Mouse (Mus musculus): ENCODE data around the gene Pomt2. TPM values are rescaled to one million over a fixed set of nuclear protein-coding genes. Genes with fewer than 3 reads are reported as not detected.
"Not testable (repeated sequence)": the region's sequence is repeated elsewhere in the genome, so short reads cannot be mapped to it uniquely, and the experiment has no call there.

Gene Pomt2
- polyA plus RNA-seq (2015; fragmentation: Nextera tagmentation; extraction: Ambion mirVana) = 14.5 and 15.5 TPM in 2 replicates

GRCm38 (mm10) chr12:87147395-87148089, at the start of gene Pomt2:
TSS of gene Pomt2 (minus strand) at chr12:87147968.
- peak within 1 kb of the TSS; percentile 95 for H3K4me3 ChIP-seq (replicated peaks)
- H3K27ac ChIP-seq (replicated peaks) = peak within 1 kb of the TSS; percentile 98
- peak; percentile 98 for ATAC-seq (ENCODE audit: insufficient number of reproducible peaks, low FRiP score, low TSS enrichment, low read depth)
- WGBS = under 1% methylated on average over 61 of the region's 61 CpGs
- H3K27me3 ChIP-seq = no peaks in the 10 kb centered on the region
- peak within 1 kb of the TSS; percentile 60 for H3K4me2 ChIP-seq (replicated peaks)
- peak within 1 kb of the TSS; percentile 80 for H3K9ac ChIP-seq
- H3K9me3 ChIP-seq (replicated peaks) = no peaks in the 10 kb centered on the region
- H3K36me3 ChIP-seq = no peaks in the 10 kb centered on the region; the same call in 1 of the 2 replicates
- H3K4me1 ChIP-seq = peaks cover 14% of the 10 kb centered on the region

- Histone ChIP-seq H3K4me2 (replicated peaks) (no peak overlapping the region), H3K9me3 (replicated peaks) (no peaks in the 10 kb centered on the region), H3K4me3 (replicated peaks) (no peak overlapping the region), H3K4me1 (peaks cover 3% of the 10 kb centered on the region; the same call in 1 of the 2 replicates), H3K27ac (replicated peaks) (no peak overlapping the region), H3K9ac (no peak overlapping the region), H3K36me3 (no peaks in the 10 kb centered on the region), H3K27me3 (no peaks in the 10 kb centered on the region)
- no peak for ATAC-seq (ENCODE audit: insufficient number of reproducible peaks, low FRiP score, low TSS enrichment, low read depth)
Measured at GRCm38 (mm10) chr12:87196310-87196709, 48.5 kb upstream of the Pomt2 start.

- H3K4me3 ChIP-seq (replicated peaks) = no peak overlapping the region
- H3K9ac ChIP-seq = no peak overlapping the region
- ATAC-seq (ENCODE audit: insufficient number of reproducible peaks, low FRiP score, low TSS enrichment, low read depth) = no peak
- 84% methylated on average over 1 of the region's 1 CpGs for WGBS
- H3K27ac ChIP-seq (replicated peaks) = no peak overlapping the region
- no peak overlapping the region for H3K4me2 ChIP-seq (replicated peaks)
- peaks cover 3% of the 10 kb centered on the region; the same call in 1 of the 2 replicates for H3K4me1 ChIP-seq
- H3K36me3 ChIP-seq = no peaks in the 10 kb centered on the region
- no peaks in the 10 kb centered on the region for H3K27me3 ChIP-seq
- H3K9me3 ChIP-seq (replicated peaks) = no peaks in the 10 kb centered on the region
Measured at GRCm38 (mm10) chr12:87195069-87195468, 47.3 kb upstream of the Pomt2 start.

GRCm38 (mm10) chr12:87193008-87193407, 45.2 kb upstream of the Pomt2 start:
- 90% methylated on average over 3 of the region's 3 CpGs for WGBS
- Histone ChIP-seq H3K27ac (replicated peaks) (no peak overlapping the region), H3K9ac (no peak overlapping the region), H3K4me2 (replicated peaks) (no peak overlapping the region), H3K27me3 (no peaks in the 10 kb centered on the region), H3K9me3 (replicated peaks) (no peaks in the 10 kb centered on the region), H3K4me1 (no peaks in the 10 kb centered on the region), H3K36me3 (no peaks in the 10 kb centered on the region), H3K4me3 (replicated peaks) (no peak overlapping the region)
- no peak for ATAC-seq (ENCODE audit: insufficient number of reproducible peaks, low FRiP score, low TSS enrichment, low read depth)

GRCm38 (mm10) chr12:87177631-87178030, 29.9 kb upstream of the Pomt2 start:
- 94% methylated on average over 4 of the region's 4 CpGs for WGBS
- peaks cover 8% of the 10 kb centered on the region; the same call in 1 of the 2 replicates for H3K36me3 ChIP-seq
- no peak overlapping the region for H3K4me2 ChIP-seq (replicated peaks)
- no peak overlapping the region for H3K9ac ChIP-seq
- no peaks in the 10 kb centered on the region for H3K27me3 ChIP-seq
- no peak overlapping the region for H3K27ac ChIP-seq (replicated peaks)
- H3K4me3 ChIP-seq (replicated peaks) = no peak overlapping the region
- no peaks in the 10 kb centered on the region for H3K9me3 ChIP-seq (replicated peaks)
- ATAC-seq (ENCODE audit: insufficient number of reproducible peaks, low FRiP score, low TSS enrichment, low read depth) = no peak
- peaks cover 26% of the 10 kb centered on the region for H3K4me1 ChIP-seq

- H3K4me2 ChIP-seq (replicated peaks) = no peak overlapping the region
- H3K27ac ChIP-seq (replicated peaks) = peak overlapping the region; percentile 58
- peaks cover 26% of the 10 kb centered on the region for H3K4me1 ChIP-seq
- no peak overlapping the region for H3K4me3 ChIP-seq (replicated peaks)
- ATAC-seq (ENCODE audit: insufficient number of reproducible peaks, low FRiP score, low TSS enrichment, low read depth) = 0 out of 2 replicates have a peak, but pooled peaks have one; percentile 43
- no peaks in the 10 kb centered on the region for H3K9me3 ChIP-seq (replicated peaks)
- H3K27me3 ChIP-seq = no peaks in the 10 kb centered on the region
- H3K36me3 ChIP-seq = peaks cover 18% of the 10 kb centered on the region
- WGBS = 36% methylated on average over 4 of the region's 4 CpGs
- H3K9ac ChIP-seq = no peak overlapping the region
Measured at GRCm38 (mm10) chr12:87175194-87175946, 27.6 kb upstream of the Pomt2 start.

GRCm38 (mm10) chr12:87160815-87161214, 13.0 kb upstream of the Pomt2 start:
- H3K4me2 ChIP-seq (replicated peaks) = no peak overlapping the region
- H3K9ac ChIP-seq = no peak overlapping the region
- no peaks in the 10 kb centered on the region for H3K4me1 ChIP-seq
- H3K27me3 ChIP-seq = no peaks in the 10 kb centered on the region
- WGBS = 86% methylated on average over 5 of the region's 5 CpGs
- no peak overlapping the region for H3K27ac ChIP-seq (replicated peaks)
- H3K4me3 ChIP-seq (replicated peaks) = no peak overlapping the region
- no peak for ATAC-seq (ENCODE audit: insufficient number of reproducible peaks, low FRiP score, low TSS enrichment, low read depth)
- no peaks in the 10 kb centered on the region for H3K9me3 ChIP-seq (replicated peaks)
- H3K36me3 ChIP-seq = peaks cover 31% of the 10 kb centered on the region

GRCm38 (mm10) chr12:87160310-87160709, 12.5 kb upstream of the Pomt2 start:
- H3K4me2 ChIP-seq (replicated peaks) = no peak overlapping the region
- ATAC-seq (ENCODE audit: insufficient number of reproducible peaks, low FRiP score, low TSS enrichment, low read depth) = no peak
- H3K36me3 ChIP-seq = peaks cover 31% of the 10 kb centered on the region
- WGBS = 73% methylated on average over 1 of the region's 1 CpGs
- no peaks in the 10 kb centered on the region for H3K27me3 ChIP-seq
- H3K9me3 ChIP-seq (replicated peaks) = no peaks in the 10 kb centered on the region
- H3K9ac ChIP-seq = no peak overlapping the region
- H3K4me3 ChIP-seq (replicated peaks) = no peak overlapping the region
- H3K27ac ChIP-seq (replicated peaks) = no peak overlapping the region
- no peaks in the 10 kb centered on the region for H3K4me1 ChIP-seq

GRCm38 (mm10) chr12:87158099-87158498, 10.3 kb upstream of the Pomt2 start:
- 53% methylated on average over 7 of the region's 7 CpGs for WGBS
- H3K27me3 ChIP-seq = no peaks in the 10 kb centered on the region
- H3K27ac ChIP-seq (replicated peaks) = no peak overlapping the region
- no peak overlapping the region for H3K4me2 ChIP-seq (replicated peaks)
- peaks cover 18% of the 10 kb centered on the region for H3K36me3 ChIP-seq
- H3K4me1 ChIP-seq = no peaks in the 10 kb centered on the region
- no peak for ATAC-seq (ENCODE audit: insufficient number of reproducible peaks, low FRiP score, low TSS enrichment, low read depth)
- no peaks in the 10 kb centered on the region for H3K9me3 ChIP-seq (replicated peaks)
- H3K9ac ChIP-seq = no peak overlapping the region
- no peak overlapping the region for H3K4me3 ChIP-seq (replicated peaks)

- H3K4me3 ChIP-seq (replicated peaks) = no peak overlapping the region
- no peak overlapping the region for H3K27ac ChIP-seq (replicated peaks)
- peaks cover 11% of the 10 kb centered on the region for H3K36me3 ChIP-seq
- no peak overlapping the region for H3K4me2 ChIP-seq (replicated peaks)
- H3K4me1 ChIP-seq = no peaks in the 10 kb centered on the region
- no peak overlapping the region for H3K9ac ChIP-seq
- ATAC-seq (ENCODE audit: insufficient number of reproducible peaks, low FRiP score, low TSS enrichment, low read depth) = no peak
- no peaks in the 10 kb centered on the region for H3K9me3 ChIP-seq (replicated peaks)
- WGBS = 50% methylated on average over 4 of the region's 4 CpGs
- H3K27me3 ChIP-seq = no peaks in the 10 kb centered on the region
Measured at GRCm38 (mm10) chr12:87157361-87157760, 9.6 kb upstream of the Pomt2 start.

- ATAC-seq (ENCODE audit: insufficient number of reproducible peaks, low FRiP score, low TSS enrichment, low read depth); H3K27ac ChIP-seq (replicated peaks); H3K4me3 ChIP-seq (replicated peaks); H3K36me3 ChIP-seq; H3K4me1 ChIP-seq; H3K4me2 ChIP-seq (replicated peaks); H3K9me3 ChIP-seq (replicated peaks); H3K9ac ChIP-seq; H3K27me3 ChIP-seq: not testable (repeated sequence)
- 85% methylated on average over 4 of the region's 4 CpGs for WGBS
Measured at GRCm38 (mm10) chr12:87154448-87154847, 6.7 kb upstream of the Pomt2 start.

Measured in embryonic facial prominence, embryonic 15.5 days (tissue).